Mouse (Mus musculus): Measurements from ENCODE around the gene Hoxa3. TPM values are rescaled to one million over a fixed set of nuclear protein-coding genes. Genes with fewer than 3 reads are reported as not detected.

Gene Hoxa3
- polyA plus RNA-seq, 1 experiment from 2014 or later, result not detected

DNA sequence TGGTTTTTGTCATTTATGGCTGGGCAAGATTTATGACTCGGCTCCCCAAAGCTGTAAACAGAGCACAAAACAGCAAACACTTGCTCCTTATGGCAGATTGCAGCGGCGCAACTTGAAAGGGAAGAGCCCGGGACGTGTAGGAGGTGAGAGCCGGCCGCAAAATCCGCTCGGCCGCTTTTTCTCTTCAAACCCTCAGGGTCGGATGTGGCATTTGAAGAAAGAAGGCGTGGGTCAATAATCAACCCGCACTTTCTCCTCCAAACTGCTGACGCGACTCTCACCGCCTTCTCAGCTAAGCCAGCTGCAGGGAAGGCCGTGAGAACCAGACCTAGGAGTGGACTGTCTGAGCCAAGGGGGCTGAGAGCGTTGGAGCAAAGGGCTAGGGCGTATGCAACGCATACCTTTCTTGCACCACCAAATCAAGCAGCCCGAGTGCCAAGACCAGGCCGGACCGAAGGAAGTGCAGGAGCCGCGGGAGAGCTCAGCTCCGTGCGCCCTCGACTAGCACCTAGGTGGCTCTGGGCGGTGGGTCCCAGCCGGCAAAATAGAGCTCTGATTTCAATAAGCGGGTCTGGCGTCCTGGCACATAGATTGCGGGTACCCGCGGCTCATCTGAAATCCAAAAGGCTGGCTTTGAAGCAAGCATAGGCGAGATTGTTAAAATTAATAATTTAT is 35.9 kb downstream of the Hoxa3 start, which contains the start of gene 5730596B20Rik:
5730596B20Rik (plus strand) TSS at position 438 of the 675 bp plus-strand sequence.
- ATAC-seq, result no peak
- no peak within 1 kb of the TSS for H3K4me2 ChIP-seq (ENCODE audit: low read length)
- no peak within 1 kb of the TSS for H3K4me3 ChIP-seq (ENCODE audit: low read depth, low read length)
- no peak for DNase-seq (ENCODE audit: low spot score)
- H3K4me1 ChIP-seq (ENCODE audit: control insufficient read depth, insufficient read depth, low read length), result no peaks in the 10 kb centered on the region
- H3K36me3 ChIP-seq (ENCODE audit: control insufficient read depth, insufficient read depth, low read length), result no peaks in the 10 kb centered on the region
- under 1% methylated on average over 36 of the region's 36 CpGs for WGBS
- H3K27ac ChIP-seq (ENCODE audit: low read depth, low read length), result no peak within 1 kb of the TSS
- no peaks in the 10 kb centered on the region for H3K9me3 ChIP-seq (replicated peaks; ENCODE audit: control insufficient read depth, low read length)
- H3K27me3 ChIP-seq (replicated peaks; ENCODE audit: control insufficient read depth, insufficient read depth, low read length), result peaks cover 98% of the 10 kb centered on the region
- no peak within 1 kb of the TSS for H3K9ac ChIP-seq (ENCODE audit: low read length)

DNA sequence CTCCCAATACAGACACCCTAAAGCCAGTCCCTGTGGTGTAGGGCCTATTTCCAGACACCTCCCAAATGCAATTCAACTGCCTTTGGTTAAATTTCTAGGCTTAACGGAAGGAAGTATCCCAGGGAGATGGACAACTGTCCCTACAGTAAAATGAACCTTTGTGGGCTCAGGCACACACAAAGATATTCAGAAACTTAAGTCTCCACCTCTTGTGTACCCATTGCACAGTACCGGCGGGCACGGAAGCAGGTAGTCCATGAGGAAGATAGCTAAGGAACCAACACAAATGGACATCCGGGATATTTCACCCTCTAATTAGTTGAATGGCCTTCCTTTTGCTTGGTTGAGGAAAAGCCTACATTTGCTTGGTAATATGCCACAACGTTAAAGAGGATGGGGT is 36.7 kb downstream of the Hoxa3 start:
- no peak overlapping the region for H3K27ac ChIP-seq (ENCODE audit: low read depth, low read length)
- ATAC-seq (no peak), DNase-seq (ENCODE audit: low spot score) (no peak)
- H3K4me3 ChIP-seq (ENCODE audit: low read depth, low read length), result no peak overlapping the region
- under 1% methylated on average over 6 of the region's 6 CpGs for WGBS
- H3K4me1 ChIP-seq (ENCODE audit: control insufficient read depth, insufficient read depth, low read length), result no peaks in the 10 kb centered on the region
- no peaks in the 10 kb centered on the region for H3K36me3 ChIP-seq (ENCODE audit: control insufficient read depth, insufficient read depth, low read length)
- H3K4me2 ChIP-seq (ENCODE audit: low read length), result no peak overlapping the region
- no peak overlapping the region for H3K9ac ChIP-seq (ENCODE audit: low read length)
- no peaks in the 10 kb centered on the region for H3K9me3 ChIP-seq (replicated peaks; ENCODE audit: control insufficient read depth, low read length)
- H3K27me3 ChIP-seq (replicated peaks; ENCODE audit: control insufficient read depth, insufficient read depth, low read length), result peaks cover 98% of the 10 kb centered on the region

GRCm38 (mm10) chr6:52175864-52176263 is 37.3 kb downstream of the Hoxa3 start:
- Histone ChIP-seq H3K9me3 (replicated peaks; ENCODE audit: control insufficient read depth, low read length) (no peaks in the 10 kb centered on the region), H3K27me3 (replicated peaks; ENCODE audit: control insufficient read depth, insufficient read depth, low read length) (peaks cover 98% of the 10 kb centered on the region), H3K4me1 (ENCODE audit: control insufficient read depth, insufficient read depth, low read length) (no peaks in the 10 kb centered on the region), H3K4me3 (ENCODE audit: low read depth, low read length) (no peak overlapping the region), H3K36me3 (ENCODE audit: control insufficient read depth, insufficient read depth, low read length) (no peaks in the 10 kb centered on the region), H3K4me2 (ENCODE audit: low read length) (no peak overlapping the region), H3K27ac (ENCODE audit: low read depth, low read length) (no peak overlapping the region), H3K9ac (ENCODE audit: low read length) (no peak overlapping the region)
- 0% methylated on average over 13 of the region's 35 CpGs for WGBS
- DNase-seq (ENCODE audit: low spot score), result no peak
- no peak for ATAC-seq

DNA sequence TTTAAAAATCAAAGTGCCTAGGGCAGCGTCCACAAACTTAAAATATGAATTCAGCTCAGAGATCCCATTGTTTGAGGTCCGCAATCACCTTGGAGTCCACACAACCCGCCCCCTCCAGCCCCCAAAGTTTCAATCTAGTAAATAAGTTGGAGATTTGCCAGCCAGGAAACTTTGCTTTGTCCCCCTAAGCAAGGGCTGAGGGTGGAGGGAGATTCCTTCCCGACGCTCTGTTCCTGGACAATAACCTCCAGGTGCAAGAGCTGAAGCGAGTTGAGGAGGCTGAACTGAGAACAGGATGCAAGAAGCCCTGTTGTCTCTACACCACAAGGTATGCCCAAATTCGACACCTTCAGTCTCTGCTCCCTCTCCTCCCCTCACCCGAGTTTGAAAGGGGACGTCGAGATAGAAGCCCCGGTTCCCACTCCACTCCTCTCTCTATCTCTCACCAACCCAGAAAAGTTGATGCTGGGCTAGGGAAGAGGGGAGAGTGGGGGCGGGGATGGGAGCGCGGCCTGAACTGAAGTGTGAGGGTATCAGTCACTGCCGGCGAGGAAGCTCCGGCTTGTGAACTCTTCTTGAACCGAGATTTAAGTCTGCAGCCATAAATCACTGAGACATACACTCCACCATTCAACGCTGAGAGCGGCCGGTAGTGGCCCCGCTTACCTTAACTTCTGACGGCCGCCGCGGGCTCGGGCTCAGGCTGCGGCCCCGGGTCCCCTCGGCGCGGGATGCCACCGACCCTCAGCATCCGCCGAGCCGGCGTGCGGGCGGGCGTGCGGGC is 38.0 kb downstream of the Hoxa3 start:
- no peak for DNase-seq (ENCODE audit: low spot score)
- no peaks in the 10 kb centered on the region for H3K4me1 ChIP-seq (ENCODE audit: control insufficient read depth, insufficient read depth, low read length)
- no peaks in the 10 kb centered on the region for H3K9me3 ChIP-seq (replicated peaks; ENCODE audit: control insufficient read depth, low read length)
- ATAC-seq, result no peak
- no peaks in the 10 kb centered on the region for H3K36me3 ChIP-seq (ENCODE audit: control insufficient read depth, insufficient read depth, low read length)
- WGBS, result under 1% methylated on average over 28 of the region's 41 CpGs
- H3K27me3 ChIP-seq (replicated peaks; ENCODE audit: control insufficient read depth, insufficient read depth, low read length), result peaks cover 98% of the 10 kb centered on the region
- no peak overlapping the region for H3K4me2 ChIP-seq (ENCODE audit: low read length)
- H3K27ac ChIP-seq (ENCODE audit: low read depth, low read length), result no peak overlapping the region
- H3K9ac ChIP-seq (ENCODE audit: low read length), result no peak overlapping the region
- H3K4me3 ChIP-seq (ENCODE audit: low read depth, low read length), result no peak overlapping the region

DNA sequence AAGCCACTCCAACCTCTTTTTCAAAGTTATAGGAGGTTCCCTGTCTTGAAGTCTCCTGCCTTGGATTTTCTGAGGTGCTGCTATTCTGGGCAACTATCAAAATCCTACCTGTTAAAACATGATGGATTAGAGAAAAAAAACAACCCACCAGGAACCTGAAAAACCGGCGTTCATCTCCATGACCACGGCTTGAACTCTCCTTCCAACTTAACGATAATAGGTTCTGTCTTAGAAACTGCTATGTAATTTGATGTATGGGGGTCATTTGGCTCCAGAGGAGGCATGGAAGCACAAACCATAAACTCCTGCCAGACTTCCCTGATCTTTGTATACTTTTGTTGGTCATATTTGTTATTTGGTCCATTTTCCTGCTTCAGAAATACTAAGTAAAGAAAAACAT is 39.5 kb downstream of the Hoxa3 start:
- no peaks in the 10 kb centered on the region for H3K9me3 ChIP-seq (replicated peaks; ENCODE audit: control insufficient read depth, low read length)
- no peaks in the 10 kb centered on the region for H3K4me1 ChIP-seq (ENCODE audit: control insufficient read depth, insufficient read depth, low read length)
- H3K36me3 ChIP-seq (ENCODE audit: control insufficient read depth, insufficient read depth, low read length), result no peaks in the 10 kb centered on the region
- H3K27me3 ChIP-seq (replicated peaks; ENCODE audit: control insufficient read depth, insufficient read depth, low read length), result peaks cover 96% of the 10 kb centered on the region
- H3K27ac ChIP-seq (ENCODE audit: low read depth, low read length), result no peak overlapping the region
- ATAC-seq (no peak), DNase-seq (ENCODE audit: low spot score) (no peak)
- no peak overlapping the region for H3K4me2 ChIP-seq (ENCODE audit: low read length)
- no peak overlapping the region for H3K4me3 ChIP-seq (ENCODE audit: low read depth, low read length)
- H3K9ac ChIP-seq (ENCODE audit: low read length), result no peak overlapping the region
- WGBS, result 3% methylated on average over 4 of the region's 4 CpGs

DNA sequence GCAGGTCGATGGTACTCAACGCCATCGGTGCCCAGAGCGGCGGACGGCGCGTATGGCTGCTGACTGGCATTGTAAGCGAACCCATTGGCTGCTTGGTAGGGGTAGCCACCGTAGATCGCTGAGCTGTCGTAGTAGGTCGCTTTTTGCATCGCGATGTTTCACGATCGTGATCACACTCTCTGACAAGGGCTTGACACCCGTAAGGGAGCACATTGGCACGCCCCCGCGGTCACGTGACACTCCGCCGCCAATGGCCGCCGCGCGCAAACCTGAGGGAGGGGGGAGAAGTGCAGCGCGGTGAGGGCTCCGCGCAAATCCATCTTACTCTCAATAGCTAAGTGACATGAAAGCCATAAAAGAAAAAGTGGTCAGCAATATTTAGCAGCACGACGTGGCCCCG is 40.6 kb downstream of the Hoxa3 start:
- peak overlapping the region; percentile 31 for H3K4me2 ChIP-seq (ENCODE audit: low read length)
- no peak overlapping the region for H3K4me3 ChIP-seq (ENCODE audit: low read depth, low read length)
- H3K9me3 ChIP-seq (replicated peaks; ENCODE audit: control insufficient read depth, low read length), result no peaks in the 10 kb centered on the region
- peaks cover 96% of the 10 kb centered on the region for H3K27me3 ChIP-seq (replicated peaks; ENCODE audit: control insufficient read depth, insufficient read depth, low read length)
- WGBS, result under 1% methylated on average over 35 of the region's 35 CpGs
- H3K4me1 ChIP-seq (ENCODE audit: control insufficient read depth, insufficient read depth, low read length), result no peaks in the 10 kb centered on the region
- ATAC-seq (peak; percentile 42; the same call in 1 of the 2 replicates), DNase-seq (ENCODE audit: low spot score) (peak; percentile 46)
- H3K27ac ChIP-seq (ENCODE audit: low read depth, low read length), result no peak overlapping the region
- H3K36me3 ChIP-seq (ENCODE audit: control insufficient read depth, insufficient read depth, low read length), result no peaks in the 10 kb centered on the region
- H3K9ac ChIP-seq (ENCODE audit: low read length), result no peak overlapping the region

DNA sequence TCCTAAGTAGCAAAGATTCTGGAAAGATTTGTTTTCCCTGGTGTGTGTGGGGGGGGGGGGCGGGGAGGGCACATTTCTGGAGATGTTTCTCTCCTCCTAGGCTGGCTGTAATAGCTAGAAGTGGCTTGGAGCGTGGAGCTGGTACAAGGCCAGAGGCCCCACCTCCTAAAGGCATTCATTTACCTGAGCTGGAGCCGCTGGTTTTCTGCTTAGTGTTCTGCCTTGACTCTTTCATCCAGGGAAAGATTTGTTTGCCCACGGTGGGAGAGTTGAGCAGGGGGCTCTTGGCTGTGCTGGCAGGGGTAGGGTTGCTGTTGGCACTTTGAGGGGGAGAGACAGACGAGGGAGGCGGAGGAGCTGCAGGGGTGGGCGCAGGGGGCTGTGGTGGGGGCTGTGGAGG is 41.2 kb downstream of the Hoxa3 start:
- Histone ChIP-seq H3K27ac (ENCODE audit: low read depth, low read length) (no peak overlapping the region), H3K27me3 (replicated peaks; ENCODE audit: control insufficient read depth, insufficient read depth, low read length) (peaks cover 96% of the 10 kb centered on the region), H3K36me3 (ENCODE audit: control insufficient read depth, insufficient read depth, low read length) (no peaks in the 10 kb centered on the region), H3K4me2 (ENCODE audit: low read length) (no peak overlapping the region), H3K4me3 (ENCODE audit: low read depth, low read length) (no peak overlapping the region), H3K4me1 (ENCODE audit: control insufficient read depth, insufficient read depth, low read length) (no peaks in the 10 kb centered on the region), H3K9me3 (replicated peaks; ENCODE audit: control insufficient read depth, low read length) (no peaks in the 10 kb centered on the region), H3K9ac (ENCODE audit: low read length) (no peak overlapping the region)
- ATAC-seq (no peak), DNase-seq (ENCODE audit: low spot score) (no peak)
- 1% methylated on average over 7 of the region's 7 CpGs for WGBS

- ATAC-seq (no peak), DNase-seq (ENCODE audit: low spot score) (no peak)
- Histone ChIP-seq H3K4me2 (ENCODE audit: low read length) (no peak overlapping the region), H3K27ac (ENCODE audit: low read depth, low read length) (no peak overlapping the region), H3K27me3 (replicated peaks; ENCODE audit: control insufficient read depth, insufficient read depth, low read length) (peaks cover 96% of the 10 kb centered on the region), H3K4me3 (ENCODE audit: low read depth, low read length) (no peak overlapping the region), H3K9ac (ENCODE audit: low read length) (no peak overlapping the region), H3K36me3 (ENCODE audit: control insufficient read depth, insufficient read depth, low read length) (no peaks in the 10 kb centered on the region), H3K4me1 (ENCODE audit: control insufficient read depth, insufficient read depth, low read length) (no peaks in the 10 kb centered on the region), H3K9me3 (replicated peaks; ENCODE audit: control insufficient read depth, low read length) (no peaks in the 10 kb centered on the region)
- WGBS, result 0% methylated on average over 4 of the region's 4 CpGs
These were observed 41.8 kb downstream of the Hoxa3 start for GRCm38 (mm10) chr6:52171331-52171730.

- H3K9me3 ChIP-seq (replicated peaks; ENCODE audit: control insufficient read depth, low read length), result no peaks in the 10 kb centered on the region
- ATAC-seq (no peak), DNase-seq (ENCODE audit: low spot score) (no peak)
- no peaks in the 10 kb centered on the region for H3K4me1 ChIP-seq (ENCODE audit: control insufficient read depth, insufficient read depth, low read length)
- WGBS, result 2% methylated on average over 5 of the region's 5 CpGs
- no peak overlapping the region for H3K4me3 ChIP-seq (ENCODE audit: low read depth, low read length)
- no peak overlapping the region for H3K9ac ChIP-seq (ENCODE audit: low read length)
- H3K27ac ChIP-seq (ENCODE audit: low read depth, low read length), result no peak overlapping the region
- H3K27me3 ChIP-seq (replicated peaks; ENCODE audit: control insufficient read depth, insufficient read depth, low read length), result peaks cover 96% of the 10 kb centered on the region
- no peaks in the 10 kb centered on the region for H3K36me3 ChIP-seq (ENCODE audit: control insufficient read depth, insufficient read depth, low read length)
- H3K4me2 ChIP-seq (ENCODE audit: low read length), result no peak overlapping the region
These were observed 42.3 kb downstream of the Hoxa3 start for GRCm38 (mm10) chr6:52170898-52171223.

All from forebrain, embryonic 14.5 days (tissue).